Mouse (Mus musculus) hindbrain, embryonic 11.5 days (tissue): ENCODE data around the gene Ipmk. TPM values are rescaled to one million over a fixed set of nuclear protein-coding genes. Genes with fewer than 3 reads are reported as not detected.

Experiments
- ATAC-seq: fragments of 200-750 bp; cut with Nextera tagmentation; 2 replicates; pipeline ENCODE4 v1.8.0; 2017; ENCODE audit warnings: mild to moderate bottlenecking, moderate TSS enrichment, moderate library complexity; ENCODE audit not compliant: low FRiP score
- DNase-seq: peaks from one replicate; pipeline ENCODE4 v3.0.0-alpha.2; 2015; ENCODE audit warnings: low spot score
- H3K27ac ChIP-seq: fragments of 300-500 bp; sonication (generic); 2 replicates; pipeline ENCODE4 v1.5.1; 2014; ENCODE audit warnings: mild to moderate bottlenecking, low read depth, low read length
- H3K27me3 ChIP-seq: fragments of 300-500 bp; sonication (generic); 2 replicates; pipeline ENCODE4 v1.6.1; 2014; ENCODE audit warnings: mild to moderate bottlenecking, low read length, moderate library complexity, mixed read lengths; ENCODE audit not compliant: control insufficient read depth, insufficient read depth
- H3K36me3 ChIP-seq: fragments of 300-500 bp; sonication (generic); 2 replicates; pipeline ENCODE4 v1.6.1; 2014; ENCODE audit warnings: mild to moderate bottlenecking, low read length, moderate library complexity, mixed read lengths; ENCODE audit not compliant: control insufficient read depth, insufficient read depth
- H3K4me1 ChIP-seq: fragments of 300-500 bp; sonication (generic); replicated peaks from 2 replicates; pipeline ENCODE4 v1.6.1; 2014; ENCODE audit warnings: low read length, mixed read lengths; ENCODE audit not compliant: control insufficient read depth, insufficient read depth
- H3K4me2 ChIP-seq: fragments of 300-500 bp; sonication (generic); replicated peaks from 2 replicates; pipeline ENCODE4 v1.6.1; 2014; ENCODE audit warnings: mild to moderate bottlenecking, low read depth, low read length
- H3K4me3 ChIP-seq: fragments of 300-500 bp; sonication (generic); 2 replicates; pipeline ENCODE4 v1.5.1; 2014; ENCODE audit warnings: low read depth, low read length
- H3K9ac ChIP-seq: fragments of 300-500 bp; sonication (generic); 2 replicates; pipeline ENCODE4 v1.6.1; 2014; ENCODE audit warnings: low read depth, low read length
- H3K9me3 ChIP-seq: fragments of 300-500 bp; sonication (generic); 2 replicates; pipeline ENCODE4 v1.6.1; 2016; ENCODE audit warnings: low read length; ENCODE audit not compliant: control insufficient read depth
- WGBS: fragments of 180-500 bp; shearing (Covaris S2); extraction: QIAGEN DNeasy Blood & Tissue Kit; methylation state at CpG from one replicate; pipeline ENCODE4 v1.1.7; 2014; 5-methylcytosine and 5-hydroxymethylcytosine counted together
- polyA plus RNA-seq: library from polyadenylated mRNA; unstranded; fragments of >200 nt; fragmentation: Nextera tagmentation; extraction: Ambion mirVana; gene quantifications from 2 replicates; pipeline ENCODE4 v1.2.1, GENCODE M21; 2014

Ipmk gene
- polyA plus RNA-seq, 1 experiment from 2014 or later = 20.9 TPM

GRCm38 (mm10) chr10:71331908-71332307, 15.7 kb upstream of the Ipmk start:
- 95% methylated on average over 7 of the region's 7 CpGs for WGBS
- DNase-seq (no peak), ATAC-seq (no peak)
- no peaks in the 10 kb centered on the region for H3K4me1 ChIP-seq
- H3K27me3 ChIP-seq = no peaks in the 10 kb centered on the region
- no peaks in the 10 kb centered on the region for H3K9me3 ChIP-seq
- H3K4me3 ChIP-seq = no peak overlapping the region
- H3K9ac ChIP-seq = no peak overlapping the region
- H3K27ac ChIP-seq = no peak overlapping the region
- H3K4me2 ChIP-seq = no peak overlapping the region
- peaks cover 4% of the 10 kb centered on the region; the same call in 1 of the 2 replicates for H3K36me3 ChIP-seq

GRCm38 (mm10) chr10:71332376-71332775, 15.2 kb upstream of the Ipmk start:
- 92% methylated on average over 4 of the region's 4 CpGs for WGBS

GRCm38 (mm10) chr10:71332859-71333258, 14.7 kb upstream of the Ipmk start:
- Histone ChIP-seq H3K4me1 (no peaks in the 10 kb centered on the region), H3K9me3 (no peaks in the 10 kb centered on the region), H3K4me3 (no peak overlapping the region), H3K27ac (no peak overlapping the region), H3K36me3 (peaks cover 4% of the 10 kb centered on the region; the same call in 1 of the 2 replicates), H3K4me2 (no peak overlapping the region), H3K9ac (no peak overlapping the region), H3K27me3 (no peaks in the 10 kb centered on the region)
- no peak for ATAC-seq
- 97% methylated on average over 9 of the region's 9 CpGs for WGBS
- no peak for DNase-seq

More at GRCm38 (mm10) chr10:71332376-71332775, 15.2 kb upstream of the Ipmk start:
- Histone ChIP-seq H3K4me3 (no peak overlapping the region), H3K9ac (no peak overlapping the region), H3K9me3 (no peaks in the 10 kb centered on the region), H3K27ac (no peak overlapping the region), H3K36me3 (peaks cover 4% of the 10 kb centered on the region; the same call in 1 of the 2 replicates), H3K4me2 (no peak overlapping the region), H3K4me1 (no peaks in the 10 kb centered on the region), H3K27me3 (no peaks in the 10 kb centered on the region)
- no peak for DNase-seq
- no peak for ATAC-seq

- no peak for ATAC-seq
- no peak for DNase-seq
Measured at GRCm38 (mm10) chr10:71337733-71338132, 9.8 kb upstream of the Ipmk start.

GRCm38 (mm10) chr10:71338156-71338905, 9.2 kb upstream of the Ipmk start:
- Histone ChIP-seq H3K27me3 (no peaks in the 10 kb centered on the region), H3K4me3 (no peak overlapping the region), H3K9ac (no peak overlapping the region), H3K36me3 (no peaks in the 10 kb centered on the region), H3K9me3 (no peaks in the 10 kb centered on the region), H3K27ac (no peak overlapping the region), H3K4me1 (no peaks in the 10 kb centered on the region), H3K4me2 (no peak overlapping the region)
- WGBS = 92% methylated on average over 8 of the region's 8 CpGs
- ATAC-seq (no peak), DNase-seq (no peak)

More at GRCm38 (mm10) chr10:71337733-71338132, 9.8 kb upstream of the Ipmk start:
- H3K9ac ChIP-seq = no peak overlapping the region
- no peaks in the 10 kb centered on the region for H3K36me3 ChIP-seq
- H3K27ac ChIP-seq = no peak overlapping the region
- 98% methylated on average over 2 of the region's 2 CpGs for WGBS
- no peak overlapping the region for H3K4me2 ChIP-seq
- H3K4me1 ChIP-seq = no peaks in the 10 kb centered on the region
- H3K27me3 ChIP-seq = no peaks in the 10 kb centered on the region
- no peaks in the 10 kb centered on the region for H3K9me3 ChIP-seq
- no peak overlapping the region for H3K4me3 ChIP-seq

GRCm38 (mm10) chr10:71339463-71339862, 8.1 kb upstream of the Ipmk start:
- H3K4me3 ChIP-seq = no peak overlapping the region
- ATAC-seq (no peak), DNase-seq (no peak)
- no peak overlapping the region for H3K4me2 ChIP-seq
- H3K4me1 ChIP-seq = peaks cover 2% of the 10 kb centered on the region; the same call in 1 of the 2 replicates
- no peak overlapping the region for H3K27ac ChIP-seq
- 73% methylated on average over 4 of the region's 4 CpGs for WGBS
- H3K27me3 ChIP-seq = no peaks in the 10 kb centered on the region
- H3K9ac ChIP-seq = no peak overlapping the region
- no peaks in the 10 kb centered on the region for H3K36me3 ChIP-seq
- no peaks in the 10 kb centered on the region for H3K9me3 ChIP-seq

- 92% methylated on average over 2 of the region's 2 CpGs for WGBS
- no peak overlapping the region for H3K4me2 ChIP-seq
- H3K4me3 ChIP-seq = no peak overlapping the region
- H3K27me3 ChIP-seq = no peaks in the 10 kb centered on the region
- H3K36me3 ChIP-seq = no peaks in the 10 kb centered on the region
- H3K27ac ChIP-seq = no peak overlapping the region
- no peak for DNase-seq
- H3K4me1 ChIP-seq = peaks cover 2% of the 10 kb centered on the region; the same call in 1 of the 2 replicates
- no peak overlapping the region for H3K9ac ChIP-seq
- H3K9me3 ChIP-seq = no peaks in the 10 kb centered on the region
- no peak for ATAC-seq
Measured at GRCm38 (mm10) chr10:71340195-71340594, 7.4 kb upstream of the Ipmk start.

GRCm38 (mm10) chr10:71341290-71341689, 6.3 kb upstream of the Ipmk start:
- ATAC-seq = no peak
- H3K9ac ChIP-seq = no peak overlapping the region
- H3K27ac ChIP-seq = no peak overlapping the region
- DNase-seq = no peak
- H3K4me1 ChIP-seq = peaks cover 4% of the 10 kb centered on the region; the same call in 1 of the 2 replicates
- H3K36me3 ChIP-seq = no peaks in the 10 kb centered on the region
- no peak overlapping the region for H3K4me3 ChIP-seq
- no peak overlapping the region for H3K4me2 ChIP-seq
- WGBS = 95% methylated on average over 9 of the region's 9 CpGs
- H3K9me3 ChIP-seq = no peaks in the 10 kb centered on the region
- H3K27me3 ChIP-seq = no peaks in the 10 kb centered on the region
